Mouse (Mus musculus) retina, adult 2 months (tissue): ENCODE results near the gene 2610528J11Rik.
"Not testable (repeated sequence)": the region's sequence is repeated elsewhere in the genome, so short reads cannot be mapped to it uniquely, and the experiment has no call there.

Experiments used
- DNase-seq: peaks from one replicate; pipeline ENCODE4 v3.0.0-alpha.2; 2012; ENCODE audit warnings: low read depth, low spot score

The 2610528J11Rik gene

GRCm38 (mm10) chr4:118526408-118527334 is at the start of gene 2610528J11Rik:
TSS of gene 2610528J11Rik (plus strand) at chr4:118526999.
- DNase-seq: no peak

- DNase-seq: no peak
Measured at GRCm38 (mm10) chr4:118489717-118490132, 37.1 kb upstream of the 2610528J11Rik start, which contains the start of gene Tie1. TSS of gene Tie1 (minus strand) at chr4:118490061.

GRCm38 (mm10) chr4:118490461-118490860 is 36.3 kb upstream of the 2610528J11Rik start:
- no peak for DNase-seq

- no peak for DNase-seq
Measured at GRCm38 (mm10) chr4:118500171-118500724, 26.6 kb upstream of the 2610528J11Rik start.

- DNase-seq: no peak
Measured at GRCm38 (mm10) chr4:118500792-118501191, 26.0 kb upstream of the 2610528J11Rik start.

GRCm38 (mm10) chr4:118505551-118505950 is 21.2 kb upstream of the 2610528J11Rik start:
- no peak for DNase-seq

GRCm38 (mm10) chr4:118507171-118507570 is 19.6 kb upstream of the 2610528J11Rik start:
- DNase-seq: not testable (repeated sequence)

- no peak for DNase-seq
Measured at GRCm38 (mm10) chr4:118509050-118509449, 17.7 kb upstream of the 2610528J11Rik start.

GRCm38 (mm10) chr4:118516699-118517496 is 9.9 kb upstream of the 2610528J11Rik start:
- DNase-seq: no peak

GRCm38 (mm10) chr4:118517497-118518146 is 9.2 kb upstream of the 2610528J11Rik start:
- DNase-seq: no peak

GRCm38 (mm10) chr4:118518208-118518607 is 8.6 kb upstream of the 2610528J11Rik start:
- no peak for DNase-seq

GRCm38 (mm10) chr4:118522248-118522647 is 4.6 kb upstream of the 2610528J11Rik start:
- no peak for DNase-seq

GRCm38 (mm10) chr4:118523976-118524375 is 2.8 kb upstream of the 2610528J11Rik start:
- DNase-seq: no peak

GRCm38 (mm10) chr4:118525779-118526178 is 1.0 kb upstream of the 2610528J11Rik start:
- DNase-seq: no peak

GRCm38 (mm10) chr4:118527335-118527681 is 509 bp downstream of the 2610528J11Rik start:
- DNase-seq: no peak

- DNase-seq: no peak
Measured at GRCm38 (mm10) chr4:118527720-118528119, 921 bp downstream of the 2610528J11Rik start.

GRCm38 (mm10) chr4:118532663-118533062 is 5.9 kb downstream of the 2610528J11Rik start:
- DNase-seq: no peak

- DNase-seq: no peak
Measured at GRCm38 (mm10) chr4:118533156-118533555, 6.4 kb downstream of the 2610528J11Rik start.

- DNase-seq: no peak
Measured at GRCm38 (mm10) chr4:118533605-118534004, 6.8 kb downstream of the 2610528J11Rik start.

- no peak for DNase-seq
Measured at GRCm38 (mm10) chr4:118535610-118536009, 8.8 kb downstream of the 2610528J11Rik start.

- no peak for DNase-seq
Measured at GRCm38 (mm10) chr4:118537801-118538200, 11.0 kb downstream of the 2610528J11Rik start.
